Mouse (Mus musculus): Measurements from ENCODE around the gene Pcdh9. TPM values are rescaled to one million over a fixed set of nuclear protein-coding genes. Genes with fewer than 3 reads are reported as not detected.
"Not testable (repeated sequence)": the region's sequence is repeated elsewhere in the genome, so short reads cannot be mapped to it uniquely, and the experiment has no call there.

The Pcdh9 gene
- total RNA-seq, 1 experiment from 2014 or later, result not detected

GRCm38 (mm10) chr14:93287642-93288041, 602.8 kb downstream of the Pcdh9 start:
- no peak for ATAC-seq (replicated peaks; ENCODE audit: insufficient number of reproducible peaks, low FRiP score, low TSS enrichment, poor library complexity, severe bottlenecking)

GRCm38 (mm10) chr14:93285136-93285535, 605.3 kb downstream of the Pcdh9 start:
- ATAC-seq (replicated peaks; ENCODE audit: insufficient number of reproducible peaks, low FRiP score, low TSS enrichment, poor library complexity, severe bottlenecking), result no peak

- ATAC-seq (replicated peaks; ENCODE audit: insufficient number of reproducible peaks, low FRiP score, low TSS enrichment, poor library complexity, severe bottlenecking), result no peak
Observed at GRCm38 (mm10) chr14:93284009-93284408, 606.5 kb downstream of the Pcdh9 start.

DNA sequence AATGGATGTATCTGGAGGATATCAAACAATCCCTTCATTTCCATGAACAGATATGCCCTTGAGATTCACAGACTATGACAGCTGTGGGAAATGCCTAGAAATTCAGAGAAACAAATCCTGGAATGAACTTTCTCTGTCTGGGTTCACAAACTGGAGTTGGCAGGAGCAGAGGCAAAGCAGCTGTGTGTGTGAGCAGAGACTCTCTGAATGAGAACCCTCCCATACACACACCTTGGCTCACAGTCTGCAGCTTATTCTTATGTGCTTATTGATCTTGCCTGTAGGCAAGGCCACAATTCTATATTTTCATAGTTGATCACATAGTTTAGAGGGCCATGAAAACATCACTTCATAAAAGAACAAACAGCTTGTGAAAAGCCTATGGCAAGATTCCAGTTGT, 614.8 kb downstream of the Pcdh9 start:
- ATAC-seq (replicated peaks; ENCODE audit: insufficient number of reproducible peaks, low FRiP score, low TSS enrichment, poor library complexity, severe bottlenecking), result no peak

GRCm38 (mm10) chr14:93274767-93275166, 615.7 kb downstream of the Pcdh9 start:
- ATAC-seq (replicated peaks; ENCODE audit: insufficient number of reproducible peaks, low FRiP score, low TSS enrichment, poor library complexity, severe bottlenecking), result no peak

- no peak for ATAC-seq (replicated peaks; ENCODE audit: insufficient number of reproducible peaks, low FRiP score, low TSS enrichment, poor library complexity, severe bottlenecking)
Observed at GRCm38 (mm10) chr14:93253411-93253810, 637.1 kb downstream of the Pcdh9 start.

- ATAC-seq (replicated peaks; ENCODE audit: insufficient number of reproducible peaks, low FRiP score, low TSS enrichment, poor library complexity, severe bottlenecking), result no peak
Observed at GRCm38 (mm10) chr14:93240263-93240662, 650.2 kb downstream of the Pcdh9 start.

GRCm38 (mm10) chr14:93234333-93234732, 656.1 kb downstream of the Pcdh9 start:
- no peak for ATAC-seq (replicated peaks; ENCODE audit: insufficient number of reproducible peaks, low FRiP score, low TSS enrichment, poor library complexity, severe bottlenecking)

- ATAC-seq (replicated peaks; ENCODE audit: insufficient number of reproducible peaks, low FRiP score, low TSS enrichment, poor library complexity, severe bottlenecking), result no peak
Observed at GRCm38 (mm10) chr14:93233599-93233998, 656.9 kb downstream of the Pcdh9 start.

DNA sequence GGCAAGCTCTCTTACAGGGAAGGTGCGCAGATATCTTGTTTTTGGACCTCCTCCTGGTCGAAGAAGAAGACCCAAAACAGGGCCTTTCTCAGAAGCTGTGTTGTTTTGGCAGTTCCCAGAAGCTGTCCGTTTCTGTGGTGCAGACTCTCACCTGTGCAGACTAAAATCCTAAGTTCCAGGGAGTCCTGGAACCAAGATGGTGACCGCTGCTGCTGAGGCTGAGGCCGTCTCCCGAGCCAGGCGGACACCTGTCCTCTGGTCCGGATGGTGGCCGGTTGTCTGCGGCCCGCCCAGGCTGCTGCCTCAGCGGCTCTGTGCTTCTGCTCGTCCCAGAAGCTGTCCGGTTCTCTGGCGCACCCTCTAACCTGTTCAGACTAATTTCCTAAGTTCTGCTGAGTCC, 675.6 kb downstream of the Pcdh9 start:
- ATAC-seq (replicated peaks; ENCODE audit: insufficient number of reproducible peaks, low FRiP score, low TSS enrichment, poor library complexity, severe bottlenecking), result not testable (repeated sequence)

DNA sequence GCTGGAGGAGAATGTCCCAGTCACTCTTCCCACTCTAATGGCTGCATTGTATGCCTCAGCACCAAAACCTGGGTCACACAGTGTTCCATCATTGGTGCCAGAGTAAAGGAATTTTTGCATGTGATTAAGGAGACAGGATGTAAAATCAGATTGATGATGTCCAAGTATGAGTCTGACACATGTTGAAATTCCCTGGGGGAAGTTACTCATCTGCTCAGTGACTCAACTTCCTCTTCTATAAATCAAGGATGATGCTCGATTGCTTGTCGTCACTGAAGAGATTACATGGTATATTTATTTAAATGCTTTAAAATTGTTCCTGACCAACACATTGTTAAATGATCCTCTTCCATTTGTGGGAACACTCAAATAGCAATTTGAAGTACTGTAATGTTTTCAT, 690.7 kb downstream of the Pcdh9 start:
- ATAC-seq (replicated peaks; ENCODE audit: insufficient number of reproducible peaks, low FRiP score, low TSS enrichment, poor library complexity, severe bottlenecking), result no peak

- ATAC-seq (replicated peaks; ENCODE audit: insufficient number of reproducible peaks, low FRiP score, low TSS enrichment, poor library complexity, severe bottlenecking), result no peak
Observed at GRCm38 (mm10) chr14:93182606-93183491, 707.6 kb downstream of the Pcdh9 start.

GRCm38 (mm10) chr14:93169201-93169600, 721.3 kb downstream of the Pcdh9 start:
- no peak for ATAC-seq (replicated peaks; ENCODE audit: insufficient number of reproducible peaks, low FRiP score, low TSS enrichment, poor library complexity, severe bottlenecking)

GRCm38 (mm10) chr14:93168367-93168766, 722.1 kb downstream of the Pcdh9 start:
- ATAC-seq (replicated peaks; ENCODE audit: insufficient number of reproducible peaks, low FRiP score, low TSS enrichment, poor library complexity, severe bottlenecking), result no peak

DNA sequence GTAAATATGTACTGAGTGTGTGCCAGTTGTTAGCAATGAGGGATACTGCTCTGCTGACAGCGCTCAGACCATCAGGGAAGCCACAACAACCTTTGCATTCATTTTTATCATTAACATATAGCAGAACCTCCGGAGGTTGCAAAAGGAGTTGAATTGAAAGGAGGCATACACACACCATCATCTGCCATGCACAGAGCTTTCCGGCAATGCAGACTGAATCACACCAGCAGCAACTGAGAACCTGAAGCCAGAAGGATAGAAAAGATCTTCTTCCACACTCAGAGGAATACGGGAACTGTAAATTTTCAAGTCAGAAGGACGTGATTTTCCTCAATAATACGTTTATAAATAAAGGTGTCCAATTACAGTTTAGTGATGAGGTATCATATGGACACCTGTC, 747.1 kb downstream of the Pcdh9 start:
- no peak for ATAC-seq (replicated peaks; ENCODE audit: insufficient number of reproducible peaks, low FRiP score, low TSS enrichment, poor library complexity, severe bottlenecking)

DNA sequence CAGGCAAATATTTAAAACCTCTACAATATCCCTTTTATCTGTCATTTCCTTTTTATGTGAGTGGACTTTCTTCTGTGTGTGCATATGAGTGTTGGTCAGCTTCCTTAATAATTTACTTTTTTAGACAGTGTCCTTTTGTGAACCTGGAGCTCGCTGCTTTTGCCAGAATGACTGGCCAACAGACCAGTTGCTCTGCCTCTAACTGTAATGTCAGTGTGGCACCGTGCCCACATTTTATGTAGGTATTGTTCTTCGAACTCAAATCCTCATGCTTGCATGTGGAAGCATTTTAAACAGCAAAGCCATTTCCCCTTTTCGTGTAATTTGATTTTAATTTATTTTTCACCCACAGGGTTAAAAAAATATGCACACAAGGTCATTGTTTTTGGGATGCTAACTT, 748.4 kb downstream of the Pcdh9 start:
- ATAC-seq (replicated peaks; ENCODE audit: insufficient number of reproducible peaks, low FRiP score, low TSS enrichment, poor library complexity, severe bottlenecking), result no peak

DNA sequence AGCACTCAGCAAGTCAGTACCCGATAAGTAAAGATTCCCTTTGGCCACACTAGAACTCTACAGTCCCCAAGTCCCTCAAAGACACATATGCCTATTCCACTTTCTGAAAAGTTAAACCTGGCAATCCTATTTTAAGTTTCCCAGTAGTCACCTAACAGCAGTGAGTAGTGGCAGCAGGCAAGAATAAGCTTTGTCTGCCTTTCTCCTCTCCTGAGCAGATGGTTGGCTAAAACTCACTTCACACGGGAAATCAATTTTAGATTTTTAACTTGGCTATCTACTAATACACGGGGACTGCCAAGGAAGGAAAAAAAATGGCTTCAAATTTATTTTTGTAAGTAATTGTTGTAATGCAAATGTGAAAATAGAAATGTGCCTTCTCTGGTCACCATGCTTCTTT, 763.5 kb downstream of the Pcdh9 start:
- ATAC-seq (replicated peaks; ENCODE audit: insufficient number of reproducible peaks, low FRiP score, low TSS enrichment, poor library complexity, severe bottlenecking), result no peak

- ATAC-seq (replicated peaks; ENCODE audit: insufficient number of reproducible peaks, low FRiP score, low TSS enrichment, poor library complexity, severe bottlenecking), result no peak
Observed at GRCm38 (mm10) chr14:93102755-93103154, 787.7 kb downstream of the Pcdh9 start.

DNA sequence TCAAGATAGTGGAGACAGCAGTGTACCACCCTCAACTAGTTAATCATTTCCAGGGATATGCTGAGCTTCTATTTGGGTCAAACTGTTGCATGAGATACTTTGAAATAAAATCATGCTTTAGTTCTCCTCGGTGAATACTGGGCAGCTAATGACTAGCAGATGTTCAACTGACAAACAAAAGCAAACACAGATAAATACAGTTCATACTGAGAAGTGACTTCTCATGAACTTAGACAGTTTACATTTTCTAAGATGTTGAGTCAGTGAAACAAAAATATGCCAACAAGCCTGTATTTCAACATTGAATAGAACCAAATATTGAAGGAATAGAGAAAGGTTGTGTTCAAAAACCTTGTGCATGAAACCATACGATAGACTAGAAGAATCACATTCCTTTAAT, 795.4 kb downstream of the Pcdh9 start:
- no peak for ATAC-seq (replicated peaks; ENCODE audit: insufficient number of reproducible peaks, low FRiP score, low TSS enrichment, poor library complexity, severe bottlenecking)

DNA sequence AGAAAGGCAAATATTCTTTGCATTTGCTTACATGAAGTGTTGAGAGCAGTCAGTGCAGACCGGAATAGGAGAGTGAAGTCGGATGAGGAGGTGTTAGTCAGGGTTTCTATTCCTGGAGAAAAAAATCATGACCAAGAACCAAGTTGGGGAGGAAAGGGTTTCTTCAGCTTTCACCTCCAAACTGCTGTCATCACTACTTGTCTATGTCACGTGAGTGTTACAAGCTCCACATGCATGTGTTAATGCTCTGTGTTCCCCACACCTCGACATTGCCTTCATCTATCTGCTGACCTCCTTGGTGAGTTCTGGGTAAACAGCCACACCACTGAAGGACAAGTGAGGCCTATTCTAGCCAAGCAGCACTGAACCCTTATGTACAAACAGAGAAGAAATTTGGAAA, 797.7 kb downstream of the Pcdh9 start:
- no peak for ATAC-seq (replicated peaks; ENCODE audit: insufficient number of reproducible peaks, low FRiP score, low TSS enrichment, poor library complexity, severe bottlenecking)

GRCm38 (mm10) chr14:93085646-93086045, 804.8 kb downstream of the Pcdh9 start:
- no peak for ATAC-seq (replicated peaks; ENCODE audit: insufficient number of reproducible peaks, low FRiP score, low TSS enrichment, poor library complexity, severe bottlenecking)
